Mouse (Mus musculus) olfactory bulb, adult 2 months (tissue): ENCODE results near the gene Pbld1. TPM values are rescaled to one million over a fixed set of nuclear protein-coding genes. Genes with fewer than 3 reads are reported as not detected.

Experiments used
- H3K27ac ChIP-seq: fragments of 200-500 bp; 2 replicates; pipeline ENCODE4 v1.5.1; 2012; ENCODE audit warnings: low read depth, low read length; ENCODE audit not compliant: insufficient read depth
- H3K4me1 ChIP-seq: fragments of 200-500 bp; 2 replicates; pipeline ENCODE4 v1.6.1; 2012; ENCODE audit warnings: low read length; ENCODE audit not compliant: control insufficient read depth, insufficient read depth
- H3K4me3 ChIP-seq: fragments of 200-500 bp; 2 replicates; pipeline ENCODE4 v1.5.1; 2012; ENCODE audit warnings: mild to moderate bottlenecking, low read depth, low read length, moderate library complexity; ENCODE audit not compliant: insufficient read depth
- CTCF ChIP-seq: fragments of 200-500 bp; IDR thresholded peaks from 2 replicates; pipeline ENCODE4 v1.5.1; 2012; ENCODE audit warnings: low read depth, mild to moderate bottlenecking, low read length, moderate library complexity; ENCODE audit not compliant: insufficient read depth
- POLR2A ChIP-seq: fragments of 200-500 bp; IDR thresholded peaks from 2 replicates; pipeline ENCODE4 v1.6.1; 2012; ENCODE audit warnings: mild to moderate bottlenecking, low read depth, low read length, moderate library complexity; ENCODE audit not compliant: insufficient read depth
- WGBS: fragments of 180-500 bp; shearing (Covaris S2); methylation state at CpG from one replicate; pipeline ENCODE4 v1.1.7; 2018; 5-methylcytosine and 5-hydroxymethylcytosine counted together
- polyA plus RNA-seq: library from polyadenylated mRNA; stranded (reverse); fragments of >200 nt; gene quantifications from 2 replicates; pipeline ENCODE4 v1.2.4, GENCODE M21; 2012; ENCODE audit warnings: low replicate concordance; ENCODE audit not compliant: missing spikeins, insufficient read depth, insufficient read length

The Pbld1 gene
- polyA plus RNA-seq, 1 experiment, result not detected

GRCm38 (mm10) chr10:63099941-63100562 is 40.1 kb downstream of the Pbld1 start:
- Histone ChIP-seq H3K4me3 (peak overlapping the region; percentile 67), H3K27ac (no peak overlapping the region), H3K4me1 (peaks cover 5% of the 10 kb centered on the region; the same call in 1 of the 2 replicates)
- peak; percentile 58 for TF ChIP-seq POLR2A
- TF ChIP-seq CTCF, result no peak
- whole genome bisulfite sequencing, result under 1% methylated on average over 62 of the region's 62 CpGs

- Histone ChIP-seq H3K27ac (no peak overlapping the region), H3K4me1 (peaks cover 5% of the 10 kb centered on the region; the same call in 1 of the 2 replicates), H3K4me3 (peak overlapping the region; percentile 67)
- no peak for TF ChIP-seq POLR2A
- no peak for TF ChIP-seq CTCF
- 12% methylated on average over 9 of the region's 9 CpGs for WGBS
Observed at GRCm38 (mm10) chr10:63100657-63101056, 40.7 kb downstream of the Pbld1 start.

GRCm38 (mm10) chr10:63113027-63113604 is 53.2 kb downstream of the Pbld1 start:
- WGBS, result 29% methylated on average over 5 of the region's 5 CpGs

GRCm38 (mm10) chr10:63113716-63114360 is 53.9 kb downstream of the Pbld1 start:
- no peak overlapping the region for H3K27ac ChIP-seq
- no peaks in the 10 kb centered on the region for H3K4me1 ChIP-seq
- H3K4me3 ChIP-seq, result no peak overlapping the region
- no peak for TF ChIP-seq CTCF
- no peak for TF ChIP-seq POLR2A
- 88% methylated on average over 6 of the region's 6 CpGs for WGBS

More at GRCm38 (mm10) chr10:63113027-63113604, 53.2 kb downstream of the Pbld1 start:
- no peaks in the 10 kb centered on the region for H3K4me1 ChIP-seq
- TF ChIP-seq CTCF (no peak), POLR2A (no peak)
- H3K4me3 ChIP-seq, result no peak overlapping the region
- H3K27ac ChIP-seq, result no peak overlapping the region

GRCm38 (mm10) chr10:63115881-63116280 is 55.9 kb downstream of the Pbld1 start:
- H3K4me3 ChIP-seq, result no peak overlapping the region
- H3K27ac ChIP-seq, result no peak overlapping the region
- 87% methylated on average over 15 of the region's 15 CpGs for WGBS
- no peaks in the 10 kb centered on the region for H3K4me1 ChIP-seq
- TF ChIP-seq POLR2A, result no peak
- TF ChIP-seq CTCF, result no peak

- TF ChIP-seq POLR2A (no peak), CTCF (no peak)
- H3K4me1 ChIP-seq, result no peaks in the 10 kb centered on the region
- no peak overlapping the region for H3K27ac ChIP-seq
- H3K4me3 ChIP-seq, result no peak overlapping the region
- WGBS, result 93% methylated on average over 9 of the region's 9 CpGs
Observed at GRCm38 (mm10) chr10:63116376-63116775, 56.4 kb downstream of the Pbld1 start.

- Histone ChIP-seq H3K4me3 (no peak overlapping the region), H3K27ac (no peak overlapping the region), H3K4me1 (no peaks in the 10 kb centered on the region)
- 95% methylated on average over 8 of the region's 8 CpGs for WGBS
- TF ChIP-seq POLR2A, result no peak
- TF ChIP-seq CTCF, result no peak
Observed at GRCm38 (mm10) chr10:63117583-63117982, 57.6 kb downstream of the Pbld1 start.

- TF ChIP-seq POLR2A (no peak), CTCF (no peak)
- WGBS, result 86% methylated on average over 14 of the region's 14 CpGs
- no peak overlapping the region for H3K4me3 ChIP-seq
- H3K4me1 ChIP-seq, result no peaks in the 10 kb centered on the region
- H3K27ac ChIP-seq, result no peak overlapping the region
Observed at GRCm38 (mm10) chr10:63119916-63120315, 60.0 kb downstream of the Pbld1 start.

GRCm38 (mm10) chr10:63121961-63122360 is 62.0 kb downstream of the Pbld1 start:
- no peak for TF ChIP-seq CTCF
- no peak for TF ChIP-seq POLR2A
- no peaks in the 10 kb centered on the region for H3K4me1 ChIP-seq
- WGBS, result 84% methylated on average over 14 of the region's 14 CpGs
- no peak overlapping the region for H3K4me3 ChIP-seq
- no peak overlapping the region for H3K27ac ChIP-seq
